Mouse (Mus musculus) thymus, adult 2 months (tissue): ENCODE data around the gene Efcab9. TPM values are rescaled to one million over a fixed set of nuclear protein-coding genes. Genes with fewer than 3 reads are reported as not detected.

ENCODE experiments used
- DNase-seq: peaks from one replicate; pipeline ENCODE4 v3.0.0; 2021
- H3K27ac ChIP-seq: fragments of 200-500 bp; 2 replicates; pipeline ENCODE4 v1.5.1; 2012; ENCODE audit warnings: low read length, control low read depth; ENCODE audit not compliant: control insufficient read depth, insufficient read depth
- H3K27me3 ChIP-seq: fragments of 200-500 bp; 2 replicates; pipeline ENCODE4 v1.6.1; 2012; ENCODE audit warnings: mild to moderate bottlenecking, low read length, moderate library complexity, mixed read lengths; ENCODE audit not compliant: control insufficient read depth, insufficient read depth
- H3K36me3 ChIP-seq: fragments of 200-500 bp; 2 replicates; pipeline ENCODE4 v1.6.1; 2012; ENCODE audit warnings: mild to moderate bottlenecking, low read length, moderate library complexity; ENCODE audit not compliant: control insufficient read depth, insufficient read depth
- H3K4me1 ChIP-seq: fragments of 200-500 bp; replicated peaks from 2 replicates; pipeline ENCODE4 v1.6.1; 2012; ENCODE audit warnings: low read length; ENCODE audit not compliant: control insufficient read depth, insufficient read depth
- H3K4me3 ChIP-seq: fragments of 200-500 bp; 2 replicates; pipeline ENCODE4 v1.5.1; 2012; ENCODE audit warnings: mild to moderate bottlenecking, low read length, control low read depth, moderate library complexity; ENCODE audit not compliant: control insufficient read depth, insufficient read depth
- CTCF ChIP-seq: fragments of 200-500 bp; IDR thresholded peaks from 2 replicates; pipeline ENCODE4 v1.5.1; 2012; ENCODE audit warnings: mild to moderate bottlenecking, control low read depth, low read length, moderate library complexity, borderline replicate concordance; ENCODE audit not compliant: control insufficient read depth, poor library complexity, insufficient read depth; ENCODE audit errors: extremely low read depth
- POLR2A ChIP-seq: fragments of 200-500 bp; IDR thresholded peaks from 2 replicates; pipeline ENCODE4 v1.6.1; 2012; ENCODE audit warnings: mild to moderate bottlenecking, low read length, control low read depth, moderate library complexity; ENCODE audit not compliant: control insufficient read depth, poor library complexity, insufficient read depth; ENCODE audit errors: extremely low read depth
- WGBS: fragments of 180-500 bp; shearing (Covaris S2); methylation state at CpG from one replicate; pipeline ENCODE4 v1.1.7; 2018; 5-methylcytosine and 5-hydroxymethylcytosine counted together
- polyA plus RNA-seq: library from polyadenylated mRNA; depleted of rRNA; stranded (reverse); fragments of >200 nt; gene quantifications from 2 replicates; pipeline ENCODE4 v1.2.3, GENCODE M21; 2012

Efcab9 gene
- polyA plus RNA-seq, 1 experiment, result 0.71 TPM

GRCm38 (mm10) chr11:32571103-32571502 is 39.2 kb upstream of the Efcab9 start:
- DNase-seq, result no peak
- TF ChIP-seq POLR2A, result no peak
- no peak for TF ChIP-seq CTCF
- H3K36me3 ChIP-seq, result peaks cover 8% of the 10 kb centered on the region; the same call in 1 of the 2 replicates
- no peak overlapping the region for H3K27ac ChIP-seq
- peaks cover 10% of the 10 kb centered on the region; the same call in 1 of the 2 replicates for H3K4me1 ChIP-seq
- WGBS, result 45% methylated on average over 6 of the region's 6 CpGs
- H3K27me3 ChIP-seq, result no peaks in the 10 kb centered on the region
- no peak overlapping the region for H3K4me3 ChIP-seq

- 97% methylated on average over 15 of the region's 15 CpGs for WGBS
- no peak overlapping the region for H3K4me3 ChIP-seq
- H3K36me3 ChIP-seq, result no peaks in the 10 kb centered on the region
- no peak overlapping the region for H3K27ac ChIP-seq
- H3K4me1 ChIP-seq, result peaks cover 25% of the 10 kb centered on the region
- no peak for DNase-seq
- TF ChIP-seq POLR2A, result no peak
- TF ChIP-seq CTCF, result no peak
- no peaks in the 10 kb centered on the region for H3K27me3 ChIP-seq
Observed at GRCm38 (mm10) chr11:32568637-32569293, 36.9 kb upstream of the Efcab9 start.

GRCm38 (mm10) chr11:32568060-32568459 is 36.2 kb upstream of the Efcab9 start:
- Histone ChIP-seq H3K36me3 (no peaks in the 10 kb centered on the region), H3K4me3 (no peak overlapping the region), H3K27ac (no peak overlapping the region), H3K4me1 (peaks cover 25% of the 10 kb centered on the region), H3K27me3 (no peaks in the 10 kb centered on the region)
- 96% methylated on average over 7 of the region's 7 CpGs for WGBS
- no peak for DNase-seq
- no peak for TF ChIP-seq CTCF
- TF ChIP-seq POLR2A, result no peak

GRCm38 (mm10) chr11:32567000-32567855 is 35.3 kb upstream of the Efcab9 start:
- no peak for TF ChIP-seq CTCF
- TF ChIP-seq POLR2A, result no peak
- peaks cover 30% of the 10 kb centered on the region for H3K4me1 ChIP-seq
- H3K27me3 ChIP-seq, result no peaks in the 10 kb centered on the region
- no peak for DNase-seq
- H3K36me3 ChIP-seq, result no peaks in the 10 kb centered on the region
- 82% methylated on average over 10 of the region's 10 CpGs for WGBS
- no peak overlapping the region for H3K4me3 ChIP-seq
- no peak overlapping the region for H3K27ac ChIP-seq

- no peak overlapping the region for H3K27ac ChIP-seq
- no peak for DNase-seq
Observed at GRCm38 (mm10) chr11:32566184-32566583, 34.3 kb upstream of the Efcab9 start.

GRCm38 (mm10) chr11:32565088-32565487 is 33.2 kb upstream of the Efcab9 start:
- Histone ChIP-seq H3K27ac (no peak overlapping the region), H3K36me3 (no peaks in the 10 kb centered on the region), H3K4me1 (peaks cover 35% of the 10 kb centered on the region), H3K4me3 (no peak overlapping the region), H3K27me3 (no peaks in the 10 kb centered on the region)
- DNase-seq, result no peak
- TF ChIP-seq CTCF, result no peak
- no peak for TF ChIP-seq POLR2A
- 16% methylated on average over 8 of the region's 8 CpGs for WGBS

More at GRCm38 (mm10) chr11:32566184-32566583, 34.3 kb upstream of the Efcab9 start:
- no peak for TF ChIP-seq CTCF
- no peak for TF ChIP-seq POLR2A
- Histone ChIP-seq H3K4me1 (peaks cover 35% of the 10 kb centered on the region), H3K27me3 (no peaks in the 10 kb centered on the region), H3K36me3 (no peaks in the 10 kb centered on the region), H3K4me3 (no peak overlapping the region)
- 95% methylated on average over 6 of the region's 6 CpGs for WGBS

- WGBS, result 50% methylated on average over 4 of the region's 4 CpGs
- no peak overlapping the region for H3K27ac ChIP-seq
- H3K4me3 ChIP-seq, result no peak overlapping the region
Observed at GRCm38 (mm10) chr11:32564629-32565028, 32.7 kb upstream of the Efcab9 start.

More at GRCm38 (mm10) chr11:32564629-32565028, 32.7 kb upstream of the Efcab9 start:
- Histone ChIP-seq H3K4me1 (peaks cover 35% of the 10 kb centered on the region), H3K36me3 (no peaks in the 10 kb centered on the region), H3K27me3 (no peaks in the 10 kb centered on the region)
- TF ChIP-seq CTCF (no peak), POLR2A (no peak)
- no peak for DNase-seq
